Mouse (Mus musculus) lung, embryonic 16.5 days (tissue): ENCODE results near the gene Praf2. TPM values are rescaled to one million over a fixed set of nuclear protein-coding genes. Genes with fewer than 3 reads are reported as not detected.

Experiments used
- ATAC-seq: fragments of 200-750 bp; cut with Nextera tagmentation; 2 replicates; pipeline ENCODE4 v1.8.0; 2017; ENCODE audit warnings: low read depth, mild to moderate bottlenecking, moderate library complexity
- H3K27ac ChIP-seq: fragments of 300-500 bp; sonication (generic); 2 replicates; pipeline ENCODE4 v1.5.1; 2014; ENCODE audit warnings: mild to moderate bottlenecking, control low read depth, low read length
- H3K27me3 ChIP-seq: fragments of 300-500 bp; sonication (generic); 2 replicates; pipeline ENCODE4 v1.6.1; 2014; ENCODE audit warnings: low read depth, low read length, mixed read lengths; ENCODE audit not compliant: control insufficient read depth, insufficient read depth
- H3K36me3 ChIP-seq: fragments of 300-500 bp; sonication (generic); 2 replicates; pipeline ENCODE4 v1.6.1; 2014; ENCODE audit warnings: low read length; ENCODE audit not compliant: control insufficient read depth, insufficient read depth
- H3K4me1 ChIP-seq: fragments of 300-500 bp; sonication (generic); replicated peaks from 2 replicates; pipeline ENCODE4 v1.6.1; 2014; ENCODE audit warnings: low read length, mixed read lengths; ENCODE audit not compliant: control insufficient read depth, insufficient read depth
- H3K4me2 ChIP-seq: fragments of 300-500 bp; sonication (generic); 2 replicates; pipeline ENCODE4 v1.6.1; 2014; ENCODE audit warnings: low read depth, low read length, control low read depth
- H3K4me3 ChIP-seq: fragments of 300-500 bp; sonication (generic); 2 replicates; pipeline ENCODE4 v1.5.1; 2014; ENCODE audit warnings: mild to moderate bottlenecking, low read length, control low read depth
- H3K9ac ChIP-seq: fragments of 300-500 bp; sonication (generic); 2 replicates; pipeline ENCODE4 v1.6.1; 2014; ENCODE audit warnings: low read length, control low read depth
- H3K9me3 ChIP-seq: fragments of 300-500 bp; sonication (generic); 2 replicates; pipeline ENCODE4 v1.6.1; 2016; ENCODE audit warnings: low read length; ENCODE audit not compliant: control insufficient read depth
- WGBS: fragments of 180-500 bp; shearing (Covaris S2); extraction: QIAGEN DNeasy Blood & Tissue Kit; methylation state at CpG from one replicate; pipeline ENCODE4 v1.1.7; 2014; 5-methylcytosine and 5-hydroxymethylcytosine counted together
- polyA plus RNA-seq: library from polyadenylated mRNA; unstranded; fragments of >200 nt; fragmentation: Nextera tagmentation; extraction: Ambion mirVana; gene quantifications from 2 replicates; pipeline ENCODE4 v1.2.1, GENCODE M21; 2015

The Praf2 gene
- polyA plus RNA-seq: 54.7 and 60.6 TPM in 2 replicates

DNA sequence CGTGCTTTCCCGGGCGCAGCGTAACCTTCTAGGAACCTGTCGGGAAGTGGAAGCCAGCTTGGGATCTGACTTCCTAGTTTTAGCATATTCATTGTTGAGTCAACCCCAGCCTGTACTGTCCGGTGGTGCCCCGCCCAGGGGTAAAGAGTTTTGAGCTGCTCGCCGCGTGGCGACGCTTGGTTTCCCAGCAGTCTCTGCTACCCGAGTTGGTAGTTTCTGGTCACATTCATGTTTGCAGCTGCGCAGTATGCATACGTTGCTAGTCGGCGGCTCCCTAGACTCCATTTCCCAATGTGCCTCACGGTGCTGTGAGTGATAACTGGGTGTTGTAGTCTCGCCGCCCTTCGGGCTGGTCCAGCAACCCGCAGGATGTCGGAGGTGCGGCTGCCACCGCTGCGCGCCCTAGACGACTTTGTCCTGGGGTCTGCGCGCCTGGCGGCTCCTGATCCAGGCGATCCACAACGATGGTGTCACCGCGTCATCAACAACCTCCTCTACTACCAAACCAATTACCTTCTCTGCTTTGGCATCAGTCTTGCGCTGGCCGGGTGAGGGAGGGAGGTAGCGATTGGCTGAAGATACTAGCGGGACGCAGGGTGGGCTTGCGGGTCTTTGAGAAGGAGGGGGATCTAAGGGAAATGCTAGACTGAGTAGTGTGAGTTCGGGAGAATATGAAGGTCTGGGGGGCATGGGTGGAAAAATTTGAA lies at the start of gene Praf2:
Gene Praf2 (plus strand): TSS at position 225 of the 707 bp plus-strand sequence.
- peak; percentile 91 for ATAC-seq
- H3K36me3 ChIP-seq: peaks cover 5% of the 10 kb centered on the region
- peak within 1 kb of the TSS; percentile 53 for H3K4me3 ChIP-seq
- peak within 1 kb of the TSS; percentile 67 for H3K27ac ChIP-seq
- peak within 1 kb of the TSS; percentile 57 for H3K4me2 ChIP-seq
- H3K4me1 ChIP-seq: no peaks in the 10 kb centered on the region
- H3K9me3 ChIP-seq: no peaks in the 10 kb centered on the region
- H3K27me3 ChIP-seq: no peaks in the 10 kb centered on the region
- 15% methylated on average over 41 of the region's 42 CpGs for WGBS
- peak within 1 kb of the TSS; percentile 64 for H3K9ac ChIP-seq

DNA sequence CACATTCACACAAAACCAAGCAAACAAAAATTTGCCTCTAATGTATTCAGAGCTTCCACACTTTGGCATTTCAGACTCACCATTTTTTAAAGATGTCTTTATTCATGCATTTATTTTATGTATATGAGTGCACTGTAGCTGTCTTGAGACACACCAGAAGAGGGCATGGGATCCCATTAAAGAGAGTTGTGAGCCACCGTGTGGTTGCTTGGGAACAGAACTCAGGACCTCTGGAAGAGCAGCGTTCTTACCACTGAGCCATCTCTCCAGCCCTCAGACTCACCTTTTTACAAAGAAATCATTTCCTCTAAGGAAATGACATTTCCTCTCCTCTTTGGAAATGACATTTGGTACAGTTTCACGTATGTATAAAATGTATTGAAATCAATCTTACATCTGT lies 49.3 kb upstream of the Praf2 start:
- no peaks in the 10 kb centered on the region for H3K27me3 ChIP-seq
- no peak overlapping the region for H3K4me2 ChIP-seq
- no peaks in the 10 kb centered on the region for H3K36me3 ChIP-seq
- WGBS: 37% methylated on average over 3 of the region's 3 CpGs
- H3K9me3 ChIP-seq: no peaks in the 10 kb centered on the region
- H3K27ac ChIP-seq: no peak overlapping the region
- H3K9ac ChIP-seq: no peak overlapping the region
- H3K4me3 ChIP-seq: no peak overlapping the region
- ATAC-seq: no peak
- peaks cover 3% of the 10 kb centered on the region for H3K4me1 ChIP-seq

DNA sequence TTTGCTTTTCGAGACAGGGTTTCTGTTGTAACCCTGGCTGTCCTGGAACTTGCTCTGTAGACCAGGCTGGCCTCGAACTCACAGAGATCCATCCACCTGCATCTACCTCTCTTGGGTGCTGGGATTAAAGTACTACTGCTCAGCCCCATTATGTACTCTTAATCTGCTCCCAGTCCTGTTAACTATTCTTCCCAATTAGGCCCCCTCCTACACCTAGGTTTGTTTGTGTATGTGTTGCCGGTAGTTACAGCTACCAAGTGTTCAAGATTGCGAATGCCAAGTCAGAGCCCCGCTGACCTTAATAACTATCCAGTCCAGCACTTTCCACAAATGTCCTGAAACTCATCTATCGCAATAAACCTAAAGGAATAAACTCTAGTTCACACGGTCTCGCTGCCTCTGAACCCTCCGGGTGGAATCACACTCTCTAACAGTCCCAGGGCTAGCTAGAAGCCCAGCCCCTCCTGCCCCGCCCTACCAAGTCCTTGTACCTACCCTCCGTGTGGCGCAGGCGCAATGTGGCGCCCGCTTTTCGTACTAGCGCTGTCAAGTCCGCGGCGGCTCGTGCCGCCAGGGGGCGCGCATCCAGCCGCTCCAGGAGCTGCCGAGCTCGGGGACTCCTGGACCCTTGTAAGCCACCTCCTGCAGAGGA lies 48.7 kb upstream of the Praf2 start:
- Histone ChIP-seq H3K4me3 (peak overlapping the region; percentile 37), H3K27ac (0 out of 2 replicates have a peak overlapping the region, but pooled peaks have one; percentile 27), H3K27me3 (no peaks in the 10 kb centered on the region), H3K9ac (peak overlapping the region; percentile 59), H3K4me1 (no peaks in the 10 kb centered on the region), H3K9me3 (no peaks in the 10 kb centered on the region), H3K4me2 (peak overlapping the region; percentile 56), H3K36me3 (no peaks in the 10 kb centered on the region)
- ATAC-seq: peak; percentile 98
- 15% methylated on average over 27 of the region's 27 CpGs for whole genome bisulfite sequencing

DNA sequence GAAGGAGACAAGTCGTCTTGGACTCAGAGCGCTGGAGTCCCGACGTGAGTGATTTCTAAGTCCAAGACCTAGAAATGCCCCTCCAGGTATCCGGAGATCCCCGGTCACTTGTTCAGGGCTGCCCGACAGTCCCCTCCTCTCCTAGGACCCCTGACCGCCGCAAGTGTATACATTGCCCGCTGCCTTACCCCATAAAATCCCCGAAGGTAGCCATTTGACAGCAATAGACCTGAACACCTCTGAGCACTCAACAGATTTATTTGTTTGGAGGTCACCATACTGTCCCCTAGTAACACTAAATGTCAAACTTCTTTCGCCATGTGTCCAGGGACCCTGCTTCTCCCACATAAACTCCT lies 48.2 kb upstream of the Praf2 start:
- Histone ChIP-seq H3K27me3 (no peaks in the 10 kb centered on the region), H3K9ac (peak overlapping the region; percentile 59), H3K4me1 (no peaks in the 10 kb centered on the region), H3K36me3 (no peaks in the 10 kb centered on the region), H3K4me2 (peak overlapping the region; percentile 56), H3K9me3 (no peaks in the 10 kb centered on the region), H3K4me3 (peak overlapping the region; percentile 37), H3K27ac (no peak overlapping the region)
- ATAC-seq: no peak
- 28% methylated on average over 10 of the region's 12 CpGs for WGBS

DNA sequence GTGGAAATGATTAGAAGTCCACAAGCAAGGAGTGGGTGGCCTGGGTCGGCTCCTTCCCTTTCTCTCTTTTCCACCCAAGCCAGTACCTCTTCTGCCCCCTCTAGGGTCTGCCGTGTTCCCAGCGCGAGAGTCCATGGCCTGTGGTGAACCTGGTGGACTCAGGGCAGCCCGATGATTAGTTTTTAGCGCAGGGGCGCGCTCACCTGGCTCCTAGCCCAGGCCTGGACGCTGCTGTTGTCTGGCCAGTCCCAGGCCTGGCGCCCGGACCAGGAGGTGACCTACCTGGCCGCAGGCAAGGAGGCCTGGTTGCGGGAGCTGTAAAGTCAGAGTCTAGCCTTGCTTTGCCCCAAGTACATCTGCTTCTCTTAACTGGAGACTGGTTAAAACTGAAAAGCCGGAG lies 47.4 kb upstream of the Praf2 start, which contains the start of gene Magix:
Gene Magix (minus strand): TSS at position 388 of the 400 bp plus-strand sequence.
- H3K27ac ChIP-seq: no peak within 1 kb of the TSS
- no peaks in the 10 kb centered on the region for H3K36me3 ChIP-seq
- no peaks in the 10 kb centered on the region for H3K4me1 ChIP-seq
- H3K4me2 ChIP-seq: peak within 1 kb of the TSS; percentile 56
- ATAC-seq: no peak
- H3K9ac ChIP-seq: peak within 1 kb of the TSS; percentile 59
- no peaks in the 10 kb centered on the region for H3K9me3 ChIP-seq
- H3K27me3 ChIP-seq: no peaks in the 10 kb centered on the region
- peak within 1 kb of the TSS; percentile 37 for H3K4me3 ChIP-seq
- WGBS: 58% methylated on average over 14 of the region's 14 CpGs

DNA sequence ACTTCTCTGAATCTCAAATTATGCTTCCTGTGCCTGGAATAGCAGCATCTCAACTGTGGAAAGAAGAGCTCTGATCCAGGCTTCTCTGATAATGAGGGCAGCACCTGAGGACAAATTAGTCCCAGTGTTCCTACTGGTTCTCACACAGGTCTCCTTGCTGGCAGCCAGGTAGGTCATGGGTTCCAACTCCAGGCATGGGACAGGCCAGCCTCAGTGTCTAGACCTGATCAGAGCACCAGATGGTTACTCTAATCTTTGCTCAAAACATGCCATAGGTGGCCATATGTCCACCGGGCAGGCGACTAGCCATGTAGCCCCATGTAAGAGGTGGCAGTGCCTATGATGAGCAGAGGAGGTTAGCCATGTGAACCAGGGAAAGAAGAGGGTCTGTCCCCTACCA lies 39.9 kb upstream of the Praf2 start:
- Histone ChIP-seq H3K27ac (no peak overlapping the region), H3K36me3 (no peaks in the 10 kb centered on the region), H3K4me3 (no peak overlapping the region), H3K27me3 (no peaks in the 10 kb centered on the region), H3K4me2 (no peak overlapping the region), H3K4me1 (no peaks in the 10 kb centered on the region), H3K9me3 (no peaks in the 10 kb centered on the region), H3K9ac (no peak overlapping the region)
- WGBS: 84% methylated on average over 2 of the region's 2 CpGs
- ATAC-seq: no peak

DNA sequence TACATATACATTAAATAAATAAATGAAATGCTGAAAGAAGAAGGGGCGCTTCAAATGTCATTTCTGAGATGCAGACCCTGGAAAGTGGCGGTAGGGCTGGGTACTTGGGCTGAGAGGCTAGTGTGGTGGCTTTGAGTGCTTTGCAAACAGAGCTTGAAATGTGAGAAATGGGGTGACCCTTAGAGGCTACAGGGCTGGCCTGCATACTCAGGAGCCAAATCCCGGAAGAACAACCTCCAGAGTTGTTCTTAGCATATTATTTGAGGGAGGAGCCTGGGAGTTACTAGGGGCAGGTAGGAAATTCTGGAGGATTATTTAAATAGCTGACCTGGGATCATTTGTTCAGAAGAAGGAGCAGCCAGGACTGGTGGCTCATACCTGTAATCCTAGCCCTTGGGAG lies 37.8 kb upstream of the Praf2 start:
- Histone ChIP-seq H3K4me1 (no peaks in the 10 kb centered on the region), H3K9me3 (no peaks in the 10 kb centered on the region), H3K9ac (no peak overlapping the region), H3K4me2 (no peak overlapping the region), H3K27me3 (no peaks in the 10 kb centered on the region), H3K36me3 (no peaks in the 10 kb centered on the region), H3K27ac (peak overlapping the region; percentile 57; the same call in 1 of the 2 replicates), H3K4me3 (no peak overlapping the region)
- WGBS: 30% methylated on average over 3 of the region's 3 CpGs
- ATAC-seq: peak; percentile 90

DNA sequence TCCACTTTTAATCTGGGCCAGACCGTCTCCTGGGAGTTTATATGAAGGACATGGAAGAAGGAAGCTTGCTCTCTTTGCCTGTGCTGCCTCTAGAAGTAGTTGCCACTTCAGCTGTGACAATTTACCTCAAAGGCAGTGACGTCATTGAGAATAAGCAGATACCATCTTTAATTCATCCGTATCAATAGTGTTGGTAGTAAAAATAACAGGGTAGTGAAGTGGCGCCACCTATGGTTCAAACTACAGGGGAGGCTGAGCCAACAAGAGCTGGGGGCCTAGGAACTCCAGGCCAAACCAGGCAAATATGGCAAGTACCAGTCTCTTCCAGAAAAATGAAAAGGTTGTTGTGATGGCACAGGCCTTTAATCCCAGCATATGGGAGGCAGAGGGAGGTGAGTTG lies 35.4 kb upstream of the Praf2 start:
- no peak overlapping the region for H3K27ac ChIP-seq
- no peaks in the 10 kb centered on the region for H3K9me3 ChIP-seq
- H3K9ac ChIP-seq: no peak overlapping the region
- no peak overlapping the region for H3K4me2 ChIP-seq
- ATAC-seq: no peak
- 29% methylated on average over 4 of the region's 4 CpGs for WGBS
- H3K27me3 ChIP-seq: no peaks in the 10 kb centered on the region
- no peaks in the 10 kb centered on the region for H3K36me3 ChIP-seq
- no peak overlapping the region for H3K4me3 ChIP-seq
- no peaks in the 10 kb centered on the region for H3K4me1 ChIP-seq

DNA sequence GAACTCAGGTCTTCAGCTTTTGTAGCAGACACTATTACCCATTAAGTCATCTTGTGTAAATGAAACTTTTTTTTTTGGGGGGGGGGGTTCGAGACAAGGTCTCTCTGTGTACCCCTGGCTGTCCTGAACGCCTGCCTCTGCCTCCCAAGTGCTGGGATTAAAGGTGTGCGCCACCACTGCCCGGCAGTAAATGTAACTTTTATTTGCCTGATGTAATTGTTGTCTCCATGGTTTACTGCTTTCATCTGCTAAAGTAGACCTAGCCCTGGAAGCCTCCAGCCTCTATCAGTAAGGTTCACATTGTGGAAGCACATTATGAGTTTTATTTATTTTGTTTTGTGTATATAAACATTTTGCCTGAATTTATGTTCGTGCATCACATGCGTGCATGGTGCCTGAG lies 31.7 kb upstream of the Praf2 start:
- Histone ChIP-seq H3K9ac (peak overlapping the region; percentile 28; the same call in 1 of the 2 replicates), H3K36me3 (peaks cover 2% of the 10 kb centered on the region), H3K27me3 (no peaks in the 10 kb centered on the region), H3K4me3 (peak overlapping the region; percentile 31), H3K9me3 (no peaks in the 10 kb centered on the region), H3K27ac (no peak overlapping the region), H3K4me1 (no peaks in the 10 kb centered on the region; the same call in 1 of the 2 replicates), H3K4me2 (peak overlapping the region; percentile 40; the same call in 1 of the 2 replicates)
- 26% methylated on average over 6 of the region's 6 CpGs for WGBS
- ATAC-seq: peak; percentile 8
